Mouse (Mus musculus): Measurements from ENCODE around the gene Ccn6. TPM values are rescaled to one million over a fixed set of nuclear protein-coding genes. Genes with fewer than 3 reads are reported as not detected.

Ccn6 gene
- 0.08 TPM in 1 of 2 replicates, not detected in the other for polyA plus RNA-seq (2012; rRNA removed; ENCODE audit: low replicate concordance)

DNA sequence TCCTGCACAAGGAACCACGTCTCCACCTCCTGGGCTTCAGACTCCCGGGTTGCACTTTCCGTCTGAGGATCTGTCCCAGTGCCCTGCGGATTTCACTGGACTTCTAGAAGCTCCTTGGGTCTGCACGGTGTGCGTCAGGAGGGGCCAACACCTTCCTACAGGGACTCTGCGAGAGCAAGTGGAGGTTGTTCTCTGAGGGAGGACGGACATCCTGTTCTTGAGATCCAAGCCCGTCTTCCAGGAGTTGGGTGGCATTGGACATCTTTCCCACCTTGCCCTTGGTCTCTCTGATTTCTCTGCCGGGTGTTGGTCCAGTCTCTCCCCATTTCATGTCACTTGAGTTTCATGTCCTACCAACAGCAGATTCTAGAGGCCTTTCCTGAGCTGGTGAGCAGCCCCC is at the start of gene Ccn6:
TSS of gene Ccn6 (minus strand) at position 101 of the 400 bp plus-strand sequence.

DNA sequence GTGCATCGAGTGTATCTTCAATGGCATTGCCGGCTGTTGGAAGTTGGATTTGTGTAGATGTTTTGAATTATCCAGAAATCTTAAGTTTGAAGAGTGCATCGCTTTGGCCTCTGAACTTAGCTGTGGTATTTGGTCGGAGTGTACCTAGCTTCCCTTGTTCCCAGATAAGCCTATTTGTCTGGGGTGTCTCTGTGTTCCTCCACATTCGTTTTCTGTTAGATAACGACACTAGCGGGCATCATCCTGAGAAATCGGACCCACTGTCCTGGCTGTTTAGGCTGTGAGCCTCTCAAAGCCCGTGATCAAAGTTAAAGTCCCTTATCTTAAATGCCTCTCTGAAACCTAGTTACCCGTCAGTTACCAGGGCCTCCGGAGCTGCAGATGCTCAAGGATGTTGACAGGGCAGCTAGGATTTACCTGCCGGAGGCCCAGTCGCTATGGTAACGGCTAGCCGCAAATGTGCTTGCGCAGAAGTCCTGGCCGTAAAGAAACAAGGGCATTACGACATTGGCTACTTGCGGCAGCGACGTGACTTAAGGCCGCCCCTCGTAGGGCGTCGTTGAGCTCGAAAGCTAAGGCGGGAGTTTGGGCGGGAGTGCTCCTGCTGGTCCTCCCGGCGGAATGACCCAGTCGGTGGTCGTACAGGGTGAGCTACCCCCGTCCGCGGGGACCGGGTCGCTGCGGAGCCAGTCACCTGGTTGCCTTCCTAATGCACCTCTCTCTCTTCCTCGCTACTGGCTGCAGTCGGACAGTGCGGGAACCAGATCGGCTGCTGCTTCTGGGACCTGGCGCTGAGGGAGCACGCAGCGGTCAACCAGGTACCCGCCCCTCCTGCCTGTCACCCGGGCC is 29.9 kb downstream of the Ccn6 start, which contains the start of the genes Fam229b and Tube1:
TSS of gene Fam229b (minus strand) at position 453 of the 849 bp plus-strand sequence.
TSS of gene Tube1 (plus strand) at position 515 of the 849 bp plus-strand sequence.

Other genes starting within 250 kb of the Ccn6 start
- 10.4 and 11.9 TPM in 2 replicates for gene Lama4, start 198.3 kb downstream of the Ccn6 start, polyA plus RNA-seq (2012; rRNA removed; ENCODE audit: low replicate concordance)
- not detected in 2 replicates for gene Fam229b, start 29.9 kb downstream of the Ccn6 start, polyA plus RNA-seq (2012; rRNA removed; ENCODE audit: low replicate concordance)
- gene Tube1, start 29.8 kb downstream of the Ccn6 start, polyA plus RNA-seq (2012; rRNA removed; ENCODE audit: low replicate concordance): 0.34 and 0.50 TPM in 2 replicates
- gene Fyn, start 205.1 kb upstream of the Ccn6 start, polyA plus RNA-seq (2012; rRNA removed; ENCODE audit: low replicate concordance): 4.9 and 5.5 TPM in 2 replicates